Mouse (Mus musculus): ENCODE measurements at regions not wholly inside any gene's neighbourhood (a gene's known extent, or its start where the extent isn't known, plus 50 kb on each side); places are given as distances from the start of the nearest gene placed in this dataset.
"Not testable (repeated sequence)": the region's sequence is repeated elsewhere in the genome, so short reads cannot be mapped to it uniquely, and the experiment has no call there.

DNA sequence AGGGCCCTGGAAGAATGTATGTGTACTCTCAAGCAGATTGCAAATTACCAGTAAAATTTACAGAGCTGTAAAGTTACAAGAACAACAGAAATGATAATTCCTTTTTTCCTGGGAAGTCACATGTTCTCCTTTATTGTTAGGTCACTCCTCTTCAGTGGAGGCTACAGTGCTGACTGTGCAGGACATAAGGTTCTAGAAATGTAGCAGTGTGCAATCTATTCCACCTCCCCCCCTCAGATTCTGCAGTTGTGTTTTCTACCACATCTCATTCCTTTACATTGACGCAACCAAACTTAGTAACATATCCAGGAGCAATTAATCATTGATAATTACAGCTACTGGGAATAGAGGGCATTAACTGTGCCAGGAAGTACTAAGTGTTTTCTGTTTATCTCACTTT, 385.3 kb upstream of the Tnc start:
- DNase-seq = no peak

DNA sequence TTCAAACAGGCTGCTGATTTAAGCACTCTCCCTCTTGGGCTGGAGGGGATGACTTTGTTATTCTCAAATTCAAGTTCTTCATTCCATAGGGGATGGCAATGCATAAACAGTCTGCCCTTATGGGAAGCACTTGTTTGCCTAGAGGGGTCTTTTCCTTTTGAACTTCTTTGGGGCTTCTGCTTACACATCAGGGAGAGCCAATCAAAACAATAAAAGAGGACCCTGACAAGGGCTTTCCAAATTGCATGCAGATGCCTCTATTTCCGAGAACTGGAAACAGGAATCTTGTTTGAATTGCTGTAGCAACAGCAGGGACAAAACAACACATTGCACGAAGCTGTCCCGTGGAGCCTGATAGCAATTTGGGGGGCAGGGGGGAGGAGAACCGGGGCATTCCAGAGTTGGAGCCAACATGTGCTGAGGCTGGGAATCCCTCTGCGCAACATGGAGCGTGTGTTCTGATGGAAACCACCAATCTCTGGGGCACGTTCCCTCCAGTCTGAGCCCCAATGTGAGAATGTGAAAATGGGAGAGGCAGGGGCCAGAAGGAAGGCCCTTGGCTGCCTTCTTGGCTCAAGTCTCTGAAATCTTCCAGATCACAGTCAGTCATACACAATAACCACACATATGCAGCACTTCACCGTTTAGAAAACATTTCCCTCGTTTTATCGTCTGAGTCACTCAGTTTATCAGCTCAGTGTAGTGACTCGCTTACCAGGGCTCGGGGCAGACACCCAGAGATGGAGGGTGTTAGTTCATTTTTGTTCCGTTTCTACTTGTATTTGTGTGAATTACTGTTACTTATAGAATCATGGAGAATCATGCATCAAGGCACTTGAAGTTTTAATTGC, 391.2 kb upstream of the Tnc start:
- no peak for DNase-seq

DNA sequence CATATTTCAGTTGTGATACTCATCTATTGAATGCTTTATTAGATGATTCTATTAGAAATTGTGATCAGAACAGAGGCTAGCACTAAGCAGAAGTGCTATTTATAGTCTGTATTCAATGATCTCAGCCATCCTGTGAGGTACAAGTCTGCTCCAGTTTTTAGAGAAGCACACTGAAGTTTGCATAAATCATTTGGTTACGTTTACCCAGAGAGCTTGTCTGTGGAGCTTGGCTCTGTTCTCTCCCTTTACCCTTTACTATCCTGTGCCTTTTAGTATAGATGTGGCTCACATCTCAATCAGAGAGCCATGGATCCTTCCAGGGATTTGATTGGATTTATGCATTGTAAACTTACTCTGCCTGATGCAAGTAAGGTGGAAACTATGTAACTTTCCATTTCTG, 404.6 kb upstream of the Tnc start:
- no peak for DNase-seq

DNA sequence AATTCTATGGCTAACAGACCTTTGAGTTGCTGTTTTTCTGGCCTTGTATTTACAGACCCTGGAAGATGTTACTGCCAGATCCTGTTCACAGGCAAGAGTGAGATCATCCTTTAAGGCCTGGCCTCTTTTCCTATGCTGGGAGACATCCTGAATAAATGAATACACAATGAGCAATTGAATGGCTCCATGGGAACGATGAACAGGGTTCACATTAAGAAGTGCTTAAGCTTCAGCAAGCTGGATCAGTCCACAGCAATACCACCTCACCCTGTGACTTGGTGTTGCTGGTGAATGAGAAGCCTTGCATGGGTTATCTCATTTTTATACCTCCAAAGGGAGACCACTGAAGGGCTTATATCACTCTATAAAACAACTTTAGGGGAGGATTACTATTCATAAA, 405.1 kb upstream of the Tnc start:
- no peak for DNase-seq

DNA sequence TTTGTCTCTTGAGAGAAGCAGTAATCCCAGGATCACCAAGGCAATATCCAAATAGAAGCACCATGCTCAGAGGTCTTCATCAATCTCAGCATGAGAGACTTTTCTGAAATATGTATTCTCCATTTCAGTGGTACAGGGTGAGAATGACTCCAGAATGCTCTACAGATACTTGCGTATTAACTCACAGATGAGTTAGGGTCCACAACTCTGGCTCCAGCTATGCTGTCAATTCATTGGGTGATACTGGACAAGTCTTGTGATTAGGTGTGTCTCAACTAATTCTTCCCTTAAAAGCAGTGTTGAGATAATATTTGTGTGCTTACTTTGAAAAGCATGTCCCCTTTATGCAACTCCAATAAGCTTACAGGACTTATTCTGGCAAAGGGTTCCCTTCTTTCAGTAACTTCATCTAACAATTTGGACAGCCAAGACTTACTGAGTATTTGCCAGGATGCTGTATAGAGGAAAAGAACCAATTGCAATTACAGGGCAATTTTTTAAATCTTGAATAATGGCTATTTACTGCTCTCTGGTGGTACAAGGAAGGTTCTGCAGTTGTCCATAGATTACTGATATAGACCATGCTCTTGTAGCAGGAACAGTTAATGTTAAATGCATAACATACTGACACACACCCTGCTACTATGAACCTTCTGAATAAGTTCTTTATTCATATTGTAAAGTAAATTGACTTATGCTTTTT, 445.6 kb upstream of the Tnc start:
- DNase-seq = no peak

DNA sequence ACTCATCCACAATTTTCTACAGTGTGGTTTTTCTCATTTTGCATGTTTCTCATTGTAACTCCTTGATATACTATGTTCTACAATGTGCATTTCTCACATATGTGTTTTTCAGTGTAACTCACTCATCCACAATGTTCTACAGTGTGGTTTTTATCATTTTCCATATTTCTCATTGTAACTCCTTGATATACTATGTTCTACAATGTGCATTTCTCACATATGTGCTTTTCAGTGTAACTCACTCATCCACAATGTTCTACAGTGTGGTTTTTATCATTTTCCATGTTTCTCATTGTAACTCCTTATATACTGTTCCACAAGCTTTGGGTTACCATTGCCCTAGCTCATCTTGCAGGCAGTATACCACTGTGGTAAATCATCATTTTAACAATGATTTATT, 450.9 kb upstream of the Tnc start:
- not testable (repeated sequence) for DNase-seq

DNA sequence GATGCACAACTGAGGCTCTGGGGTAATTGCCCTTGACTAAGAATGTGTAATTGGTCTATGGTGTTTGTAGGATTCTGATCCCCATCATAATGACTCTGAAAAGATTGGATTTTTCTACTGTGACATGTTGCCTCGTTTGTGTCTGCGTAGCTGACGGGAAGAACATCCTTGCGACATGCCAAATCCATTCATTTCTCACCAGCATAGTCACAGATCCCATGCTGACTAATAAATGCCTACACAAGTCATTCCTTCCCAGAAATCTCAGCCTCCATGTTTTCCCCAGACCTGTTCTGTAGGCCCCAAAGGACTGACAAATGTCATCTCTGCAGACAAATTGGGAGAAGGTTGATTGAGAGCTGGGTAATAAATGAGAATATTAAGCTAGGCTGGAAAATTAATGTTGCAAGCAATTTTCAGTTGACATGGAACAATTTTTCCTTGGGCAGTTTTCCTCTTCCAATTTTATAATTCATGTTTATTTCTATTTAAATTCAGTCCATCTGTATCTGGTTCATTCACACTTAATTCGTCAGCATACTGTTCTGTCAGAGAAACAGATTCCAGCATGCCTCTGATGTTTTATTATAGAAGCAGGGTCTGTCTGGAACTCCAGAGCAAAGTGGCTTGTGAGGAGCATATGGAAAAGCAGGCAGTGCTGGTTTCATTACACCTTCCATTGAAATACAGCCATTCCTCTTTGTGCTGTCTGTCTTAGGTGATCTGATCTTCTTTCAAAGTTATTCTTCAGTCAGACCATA, 454.0 kb upstream of the Tnc start:
- DNase-seq = no peak

DNA sequence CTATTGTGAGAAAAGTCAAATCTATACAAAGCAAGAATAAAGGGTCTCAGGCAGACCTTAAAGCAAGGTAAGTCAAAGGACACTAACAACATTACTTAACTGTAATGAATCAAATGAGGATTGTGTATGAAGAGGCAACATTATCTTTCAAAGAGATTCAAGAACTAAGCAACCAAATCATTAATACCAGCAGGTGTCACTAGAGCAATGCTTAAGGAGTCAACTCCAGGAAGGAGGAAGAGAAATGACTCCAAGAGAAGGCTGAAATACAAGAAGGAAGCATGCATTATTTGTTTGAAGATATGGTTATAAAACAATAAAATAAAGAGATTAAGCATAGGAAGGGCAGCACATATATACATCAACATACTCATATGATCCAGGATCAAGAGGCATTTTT, 475.1 kb upstream of the Tnc start:
- DNase-seq = no peak

DNA sequence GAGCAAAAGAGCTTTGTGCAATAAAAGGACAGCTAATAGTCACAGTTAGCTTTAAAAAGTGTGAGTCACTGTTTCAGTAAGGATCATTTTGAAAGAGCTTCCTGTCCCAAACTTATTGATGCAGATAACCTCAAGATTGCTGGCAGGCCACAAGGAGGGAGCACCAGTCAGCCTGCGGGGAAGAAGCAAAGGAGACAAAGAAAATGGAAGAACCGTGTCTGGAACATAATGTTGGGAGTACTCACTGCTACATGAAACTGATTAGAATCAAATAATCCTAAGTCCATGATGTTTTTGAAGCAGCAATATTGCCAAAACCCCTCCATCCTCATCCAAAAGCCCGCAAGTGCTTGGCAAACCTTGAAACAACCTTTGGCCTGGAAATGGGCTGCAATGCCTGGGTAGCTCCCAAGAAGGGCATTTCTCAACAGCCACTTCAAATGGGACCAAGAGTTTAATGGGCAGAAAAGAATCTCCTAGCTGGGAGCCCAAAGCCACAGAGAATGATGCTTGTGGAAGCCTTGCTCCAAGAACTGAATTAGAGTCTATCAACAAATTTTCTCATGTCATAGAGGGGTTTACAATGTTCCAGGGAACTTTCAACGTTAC, 481.0 kb upstream of the Tnc start:
- no peak for DNase-seq

DNA sequence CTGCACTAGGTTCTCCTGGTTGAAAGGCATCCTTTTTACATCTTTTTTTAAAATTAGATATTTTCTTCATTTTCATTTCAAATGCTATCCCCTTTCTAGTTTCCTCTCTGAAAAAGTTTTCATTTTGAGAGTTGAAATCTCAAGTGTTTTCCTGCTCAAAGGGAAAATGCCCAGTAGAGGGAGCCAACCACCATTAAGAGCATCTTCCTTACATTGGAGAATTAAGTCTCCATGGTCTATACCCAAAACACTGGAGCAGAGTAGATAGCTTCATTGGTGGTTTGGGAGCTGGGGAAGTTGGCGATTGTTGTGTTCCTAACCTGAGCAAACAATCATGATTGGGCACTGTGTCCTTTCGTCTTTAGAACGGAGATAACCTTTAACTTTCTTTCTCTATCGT, 483.8 kb upstream of the Tnc start:
- no peak for DNase-seq

DNA sequence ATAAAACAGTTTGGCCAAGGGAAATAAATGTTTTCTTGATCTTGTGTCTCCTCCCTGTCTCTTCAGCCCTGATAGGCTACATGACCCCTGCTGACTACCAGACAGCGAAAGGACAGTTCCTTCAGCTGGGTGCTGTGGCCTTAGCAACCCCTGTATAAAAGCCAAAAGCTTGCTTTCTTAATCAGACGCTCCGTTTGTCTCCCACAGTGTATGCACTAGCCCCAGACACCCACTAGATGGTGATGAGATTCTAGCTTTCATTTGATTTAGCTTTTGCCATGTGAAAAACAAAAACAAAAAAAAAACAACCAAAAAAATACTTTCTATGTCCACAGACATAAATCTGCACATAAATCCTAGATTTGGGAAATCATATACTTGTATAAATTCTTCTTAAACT, 486.2 kb upstream of the Tnc start:
- DNase-seq = peak; percentile 23

DNA sequence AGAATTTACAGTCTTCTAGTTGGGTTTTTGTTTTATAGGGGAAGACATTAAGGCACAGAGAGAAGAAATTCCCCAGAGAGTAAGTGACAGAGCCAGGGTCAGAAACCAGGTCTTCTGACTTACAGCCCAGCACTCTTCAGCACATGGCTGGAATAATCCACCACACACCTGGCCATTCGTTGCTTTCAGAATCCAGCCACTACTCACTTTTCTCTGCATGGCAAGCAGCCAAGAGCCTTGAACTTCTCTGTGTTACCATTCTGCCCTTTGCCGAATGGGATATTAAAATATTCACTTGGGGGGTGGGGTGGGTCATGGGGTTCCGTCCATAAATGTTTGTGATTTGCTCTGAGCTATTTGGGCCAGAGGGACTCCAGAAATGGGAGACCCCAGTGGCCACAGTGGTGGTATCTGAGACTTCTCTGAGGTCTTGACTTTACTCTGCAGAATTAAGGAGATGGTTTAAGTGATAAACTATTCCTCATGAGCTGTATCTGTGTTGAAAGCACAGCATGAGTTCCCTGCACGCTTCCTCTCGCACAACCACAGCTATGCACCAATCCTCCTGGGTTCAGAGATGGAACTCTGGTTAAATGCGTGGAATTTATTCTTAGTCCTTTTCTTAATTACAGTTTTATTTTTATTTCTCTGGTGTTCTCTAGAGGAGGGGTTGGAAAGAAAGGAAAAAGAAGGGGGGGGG, 488.9 kb upstream of the Tnc start:
- no peak for DNase-seq

DNA sequence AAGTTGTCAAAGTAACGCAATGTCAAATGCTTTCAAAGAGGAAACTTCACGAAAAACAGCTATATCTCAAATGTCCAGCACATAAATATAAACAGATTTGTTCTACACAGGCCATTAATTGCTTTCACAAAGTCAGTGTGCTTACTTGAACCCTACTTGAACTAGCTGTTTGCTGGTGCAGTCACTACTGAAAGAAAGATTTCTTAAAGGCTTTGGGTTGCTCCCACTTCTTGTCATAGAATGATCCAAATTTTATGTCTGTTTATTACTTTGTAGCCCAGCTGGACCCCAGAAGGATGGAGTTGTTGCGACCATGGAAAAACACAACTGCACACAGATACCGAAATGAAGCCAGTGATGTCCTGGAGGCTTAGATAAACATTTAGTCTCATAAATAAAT, 491.2 kb upstream of the Tnc start:
- DNase-seq = no peak

DNA sequence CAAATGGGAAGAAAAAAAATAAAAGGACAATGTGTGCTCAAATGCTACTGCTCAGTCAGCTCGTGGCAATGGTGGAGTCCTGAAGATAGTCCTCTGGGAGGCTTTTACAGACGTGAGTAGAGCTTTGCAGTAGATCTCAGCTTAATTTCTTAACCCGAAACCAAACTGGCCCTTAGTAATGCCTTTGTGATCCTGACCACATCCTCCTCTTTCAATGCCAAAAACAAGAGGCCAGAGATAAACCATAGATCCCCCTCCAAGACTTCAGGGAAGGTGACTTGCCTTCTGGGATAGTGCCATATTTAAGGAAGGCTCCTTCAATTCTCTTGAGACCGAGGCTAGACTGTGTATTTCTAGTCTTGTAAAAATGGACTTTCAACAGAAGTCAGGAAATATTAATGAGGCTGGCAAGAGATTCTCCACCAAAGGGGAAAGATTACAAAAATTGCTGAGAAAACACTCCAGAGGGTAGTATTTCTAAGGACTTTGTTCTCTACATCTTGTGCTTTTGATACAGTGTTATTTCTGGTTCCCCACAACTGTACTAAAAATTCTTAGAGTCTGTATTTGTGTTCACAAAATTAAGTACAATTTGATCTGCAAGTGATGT, 497.9 kb upstream of the Tnc start:
- no peak for DNase-seq

DNA sequence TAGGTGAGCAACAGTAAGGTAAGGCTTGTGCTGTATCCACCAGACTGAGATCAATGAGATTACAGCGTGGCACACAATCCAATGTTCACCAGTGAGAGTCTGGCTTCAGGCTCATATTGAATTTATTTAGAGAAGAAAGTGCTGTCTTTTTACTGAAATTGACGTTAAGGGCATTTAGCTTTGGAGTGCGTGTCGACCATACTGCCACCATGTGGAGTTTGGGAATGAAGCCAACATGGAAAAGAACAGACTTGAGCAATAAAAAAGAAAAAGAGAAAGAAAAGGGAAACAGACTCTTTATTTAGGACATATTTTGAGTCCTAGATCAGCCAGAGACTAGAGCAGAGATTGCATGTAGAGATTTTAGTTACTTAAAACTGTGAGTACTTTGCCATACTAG, 499.6 kb upstream of the Tnc start:
- DNase-seq = no peak

DNA sequence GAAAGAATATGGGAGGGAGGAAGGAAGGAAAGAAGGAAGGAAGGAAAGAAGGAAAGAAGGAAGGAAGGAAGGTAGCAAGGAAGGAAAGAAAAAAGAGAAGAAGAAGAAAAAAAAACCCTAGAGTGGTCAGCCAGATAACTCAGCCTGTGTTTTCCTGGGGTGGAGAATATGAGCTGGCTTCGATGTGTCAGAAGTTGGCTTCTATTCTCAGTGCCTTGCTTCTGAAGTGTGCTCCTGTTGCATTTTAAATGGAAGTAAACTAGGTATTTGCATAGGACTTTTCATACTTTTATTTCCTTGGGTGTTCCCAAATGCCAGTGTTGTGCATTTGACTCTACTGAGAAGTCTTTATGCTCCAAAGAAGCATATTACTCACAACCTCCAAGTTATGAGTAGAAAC, 515.7 kb upstream of the Tnc start:
- DNase-seq = no peak

DNA sequence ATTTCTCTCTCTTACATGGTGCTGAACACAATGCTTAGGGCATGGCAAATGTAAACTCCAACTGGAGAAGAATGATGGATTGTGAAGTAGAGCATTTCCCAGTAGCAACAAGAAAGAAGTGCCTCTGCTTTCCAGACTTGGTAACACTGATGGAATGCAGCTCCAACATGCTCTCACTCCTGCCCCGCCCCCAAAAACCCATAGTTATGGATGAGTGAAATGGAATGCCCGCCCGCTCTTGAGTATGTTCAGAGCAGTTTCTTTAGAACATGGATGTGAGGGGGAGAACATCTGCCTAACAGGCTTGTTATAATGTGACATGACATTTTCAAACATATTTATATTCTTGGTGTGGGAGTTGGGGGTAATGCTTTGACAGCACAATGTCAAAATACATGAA, 517.2 kb upstream of the Tnc start:
- no peak for DNase-seq

DNA sequence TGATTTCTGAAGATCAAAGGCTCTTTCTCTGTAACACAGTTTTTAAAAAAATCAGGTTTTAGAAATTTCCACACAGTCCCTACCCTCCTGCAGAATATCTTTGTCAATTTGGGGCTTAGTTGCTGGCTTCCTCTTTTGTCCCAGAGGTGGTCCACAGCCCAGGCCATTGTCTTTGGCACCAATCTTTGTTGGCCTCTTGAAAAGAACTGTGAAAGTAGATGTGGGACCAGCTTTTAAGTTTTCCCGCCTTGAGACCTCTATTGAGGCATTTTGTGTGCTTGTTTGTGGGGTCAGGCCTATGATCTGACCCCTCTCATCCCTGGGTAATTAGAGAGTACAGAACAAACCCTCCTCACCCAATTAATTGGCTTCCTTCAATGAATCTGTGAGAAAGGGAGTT, 523.9 kb upstream of the Tnc start:
- no peak for DNase-seq

DNA sequence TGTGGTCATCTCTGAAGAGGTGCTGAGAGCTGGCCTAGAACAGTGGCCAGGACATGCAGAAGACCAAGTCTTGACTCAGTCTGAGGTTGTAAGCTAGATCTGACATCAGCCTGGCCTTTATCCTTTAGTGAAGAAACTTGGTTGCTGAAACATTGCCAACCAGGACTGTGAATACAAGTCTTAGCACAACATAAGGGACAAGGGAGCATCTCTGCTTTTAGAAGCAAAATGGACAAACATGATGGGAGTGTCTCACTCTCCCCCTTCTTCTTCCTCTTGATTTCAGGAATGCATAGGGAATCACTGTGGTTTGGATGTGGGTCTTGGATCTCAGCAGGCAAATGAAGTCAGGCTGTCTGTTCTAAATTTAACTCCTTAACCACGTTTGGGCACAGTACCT, 529.1 kb upstream of the Tnc start:
- DNase-seq = no peak

DNA sequence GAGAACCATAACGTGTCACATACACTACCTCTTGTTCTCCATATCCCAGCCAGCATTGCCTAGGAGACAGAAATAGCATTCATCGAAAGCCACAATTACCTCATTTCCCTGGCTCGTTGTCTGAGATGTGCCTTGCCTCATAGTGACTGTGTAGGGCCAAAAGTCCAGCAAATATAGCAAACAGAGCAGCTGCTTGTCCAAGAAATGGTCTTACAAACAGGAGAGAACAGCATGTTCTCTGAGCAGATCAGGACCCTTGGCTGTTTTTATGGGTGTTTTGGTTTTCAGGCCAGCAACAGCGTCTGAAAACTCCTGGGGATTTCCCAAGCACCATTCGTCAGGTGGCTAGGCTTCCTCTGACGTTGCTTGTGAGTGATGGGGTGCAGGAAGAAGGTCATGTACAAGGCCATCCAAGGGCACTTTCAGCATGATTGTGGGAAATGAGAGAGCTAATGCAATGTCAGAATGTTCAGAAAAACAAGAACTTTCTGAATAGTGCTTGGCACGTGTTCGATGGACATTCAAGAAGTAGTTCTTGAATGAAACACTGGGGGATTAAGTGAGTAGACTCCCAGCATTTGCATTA, 528.9 kb upstream of the Pappa start:
- DNase-seq = peak; percentile 2

DNA sequence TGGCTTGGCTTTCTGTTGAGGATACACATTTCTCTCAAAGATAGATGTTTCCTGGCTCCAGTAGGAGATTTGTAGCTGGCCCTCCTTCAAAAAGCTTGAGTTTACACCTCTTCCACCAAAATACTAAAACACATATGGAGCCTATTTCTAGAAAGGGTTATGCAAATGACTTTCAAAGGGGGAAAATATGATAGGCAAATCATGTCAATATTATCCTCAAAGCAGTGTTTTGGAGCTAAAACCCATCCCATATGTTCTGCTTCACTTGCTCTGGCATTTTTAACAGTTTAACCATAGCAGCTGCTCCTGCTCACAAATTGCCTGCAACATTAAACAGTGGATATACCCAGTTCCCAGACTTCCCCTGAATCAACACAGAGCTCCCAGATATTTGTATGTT, 525.5 kb upstream of the Pappa start:
- no peak for DNase-seq

DNA sequence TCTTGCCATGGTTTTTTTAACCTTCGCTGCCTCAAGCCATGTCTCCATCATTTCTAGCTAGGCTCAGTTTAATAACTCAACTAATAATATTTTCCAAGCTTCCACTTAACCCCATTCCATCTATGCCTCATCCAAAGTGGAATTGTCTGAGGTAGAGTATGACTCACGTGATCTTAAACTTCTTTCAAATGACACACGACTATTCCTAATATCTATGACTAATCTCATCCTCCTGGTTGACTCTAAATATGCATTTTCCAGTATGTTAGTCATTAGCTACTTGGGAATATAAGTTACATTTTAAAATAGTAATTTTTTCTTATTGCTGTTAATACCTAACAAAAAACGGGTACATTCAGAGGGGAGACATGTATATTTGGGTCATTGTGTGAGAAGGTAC, 524.8 kb upstream of the Pappa start:
- no peak for DNase-seq

Measured in cerebellum, adult 11-12 months (tissue).